Mouse (Mus musculus) embryonic facial prominence, embryonic 14.5 days (tissue): ENCODE measurements around the gene Ptprn2. TPM values are rescaled to one million over a fixed set of nuclear protein-coding genes. Genes with fewer than 3 reads are reported as not detected.

Source experiments
- ATAC-seq: fragments of 200-750 bp; cut with Nextera tagmentation; 2 replicates; pipeline ENCODE4 v1.8.0; 2017; ENCODE audit warnings: low read depth, moderate number of reproducible peaks, moderate TSS enrichment
- DNase-seq: peaks from one replicate; pipeline ENCODE4 v3.0.0-alpha.2; 2015; ENCODE audit warnings: low spot score
- H3K27ac ChIP-seq: fragments of 300-500 bp; sonication (generic); replicated peaks from 2 replicates; pipeline ENCODE4 v1.5.1; 2014; ENCODE audit warnings: low read depth, mild to moderate bottlenecking, low read length, moderate library complexity
- H3K27me3 ChIP-seq: fragments of 300-500 bp; sonication (generic); replicated peaks from 2 replicates; pipeline ENCODE4 v1.6.1; 2014; ENCODE audit warnings: low read length; ENCODE audit not compliant: control insufficient read depth, insufficient read depth
- H3K36me3 ChIP-seq: fragments of 300-500 bp; sonication (generic); 2 replicates; pipeline ENCODE4 v1.6.1; 2014; ENCODE audit warnings: low read length, mixed read lengths; ENCODE audit not compliant: control insufficient read depth, insufficient read depth
- H3K4me1 ChIP-seq: fragments of 300-500 bp; sonication (generic); 2 replicates; pipeline ENCODE4 v1.6.1; 2014; ENCODE audit warnings: antibody characterized with exemption, low read length; ENCODE audit not compliant: control insufficient read depth, insufficient read depth
- H3K4me2 ChIP-seq: fragments of 300-500 bp; sonication (generic); 2 replicates; pipeline ENCODE4 v1.6.1; 2014; ENCODE audit warnings: low read depth, mild to moderate bottlenecking, low read length, moderate library complexity, mixed read lengths
- H3K4me3 ChIP-seq: fragments of 300-500 bp; sonication (generic); 2 replicates; pipeline ENCODE4 v1.5.1; 2014; ENCODE audit warnings: low read depth, mild to moderate bottlenecking, low read length
- H3K9ac ChIP-seq: fragments of 300-500 bp; sonication (generic); 2 replicates; pipeline ENCODE4 v1.6.1; 2014; ENCODE audit warnings: low read depth, mild to moderate bottlenecking, low read length, moderate library complexity, mixed read lengths
- H3K9me3 ChIP-seq: fragments of 300-500 bp; sonication (generic); 2 replicates; pipeline ENCODE4 v1.6.1; 2016; ENCODE audit warnings: low read length; ENCODE audit not compliant: control insufficient read depth
- WGBS: fragments of 180-500 bp; shearing (Covaris S2); extraction: QIAGEN DNeasy Blood & Tissue Kit; methylation state at CpG from one replicate; pipeline ENCODE4 v1.1.7; 2014; 5-methylcytosine and 5-hydroxymethylcytosine counted together
- polyA plus RNA-seq: library from polyadenylated mRNA; unstranded; fragments of >200 nt; fragmentation: Nextera tagmentation; extraction: Ambion mirVana; gene quantifications from 2 replicates; pipeline ENCODE4 v1.2.1, GENCODE M21; 2014

Ptprn2 gene
- 0.30 and 0.65 TPM in 2 replicates for polyA plus RNA-seq

GRCm38 (mm10) chr12:116485591-116486403 is at the start of gene Ptprn2:
TSS of gene Ptprn2 (plus strand) at chr12:116485720.
- Histone ChIP-seq H3K4me3 (peak within 1 kb of the TSS; percentile 52), H3K27ac (no peak within 1 kb of the TSS), H3K9ac (peak within 1 kb of the TSS; percentile 14; the same call in 1 of the 2 replicates), H3K4me2 (peak within 1 kb of the TSS; percentile 98), H3K4me1 (peaks cover 6% of the 10 kb centered on the region; the same call in 1 of the 2 replicates), H3K9me3 (no peaks in the 10 kb centered on the region), H3K36me3 (no peaks in the 10 kb centered on the region), H3K27me3 (peaks cover 15% of the 10 kb centered on the region)
- ATAC-seq (peak; percentile 93), DNase-seq (peak; percentile 85)
- under 1% methylated on average over 32 of the region's 86 CpGs for WGBS

- ATAC-seq (no peak), DNase-seq (no peak)
- H3K4me1 ChIP-seq, result no peaks in the 10 kb centered on the region
- no peaks in the 10 kb centered on the region for H3K9me3 ChIP-seq
- WGBS, result 92% methylated on average over 3 of the region's 3 CpGs
- H3K4me2 ChIP-seq, result no peak overlapping the region
- no peaks in the 10 kb centered on the region for H3K27me3 ChIP-seq
- H3K9ac ChIP-seq, result no peak overlapping the region
- H3K4me3 ChIP-seq, result no peak overlapping the region
- H3K36me3 ChIP-seq, result peaks cover 64% of the 10 kb centered on the region
- no peak overlapping the region for H3K27ac ChIP-seq
These were observed 49.4 kb upstream of the Ptprn2 start for GRCm38 (mm10) chr12:116436125-116436524.

DNA sequence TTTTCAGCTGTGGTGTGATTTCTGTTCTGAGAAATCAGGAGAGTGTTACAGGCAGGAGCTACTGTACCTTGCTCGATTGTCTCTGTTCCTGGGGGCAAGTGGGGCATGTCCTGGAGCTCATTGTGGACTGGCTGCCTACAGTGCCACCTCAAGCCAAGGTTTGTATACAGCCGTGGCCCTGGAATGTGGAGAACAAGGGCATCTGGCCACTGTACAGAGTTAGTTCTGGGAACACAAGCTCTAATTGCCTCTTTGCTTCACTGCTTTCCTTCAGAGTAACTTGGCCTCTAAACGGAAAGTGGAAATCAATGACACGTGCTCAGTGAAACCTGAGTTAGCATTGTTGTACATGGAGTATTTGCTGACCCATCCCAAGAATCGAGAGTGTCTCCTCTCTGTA is 46.9 kb upstream of the Ptprn2 start:
- H3K27me3 ChIP-seq, result no peaks in the 10 kb centered on the region
- H3K9me3 ChIP-seq, result no peaks in the 10 kb centered on the region
- WGBS, result 77% methylated on average over 5 of the region's 5 CpGs
- H3K4me2 ChIP-seq, result no peak overlapping the region
- H3K9ac ChIP-seq, result no peak overlapping the region
- no peak overlapping the region for H3K4me3 ChIP-seq
- no peak overlapping the region for H3K27ac ChIP-seq
- DNase-seq (no peak), ATAC-seq (no peak)
- peaks cover 70% of the 10 kb centered on the region for H3K36me3 ChIP-seq
- H3K4me1 ChIP-seq, result no peaks in the 10 kb centered on the region

DNA sequence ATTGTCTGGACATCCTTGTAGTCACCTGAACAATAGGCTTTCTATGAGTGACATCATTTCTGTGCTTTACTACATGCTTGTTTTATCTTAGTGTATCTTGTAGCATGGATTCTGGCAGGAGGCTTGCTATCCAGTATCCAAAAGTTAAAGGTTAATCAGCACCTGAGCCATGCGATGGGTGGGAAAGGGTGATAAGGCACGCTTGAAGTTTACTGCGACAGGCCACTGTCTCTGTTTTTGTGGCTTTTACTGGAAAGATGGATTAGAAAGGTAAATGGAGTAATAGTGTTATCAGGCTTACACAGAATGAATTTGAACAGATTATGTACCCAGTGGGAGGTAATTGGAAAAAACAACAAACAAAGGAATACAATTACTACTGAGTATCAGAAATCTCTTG is 43.3 kb upstream of the Ptprn2 start:
- H3K4me3 ChIP-seq, result no peak overlapping the region
- no peak for DNase-seq
- no peaks in the 10 kb centered on the region for H3K4me1 ChIP-seq
- peaks cover 71% of the 10 kb centered on the region for H3K36me3 ChIP-seq
- no peaks in the 10 kb centered on the region for H3K27me3 ChIP-seq
- H3K27ac ChIP-seq, result no peak overlapping the region
- no peak overlapping the region for H3K4me2 ChIP-seq
- H3K9me3 ChIP-seq, result no peaks in the 10 kb centered on the region
- H3K9ac ChIP-seq, result no peak overlapping the region
- WGBS, result 92% methylated on average over 3 of the region's 3 CpGs
- no peak for ATAC-seq

- H3K27ac ChIP-seq, result no peak overlapping the region
- H3K27me3 ChIP-seq, result no peaks in the 10 kb centered on the region
- H3K9ac ChIP-seq, result no peak overlapping the region
- 82% methylated on average over 2 of the region's 2 CpGs for WGBS
- no peak for DNase-seq
- H3K4me2 ChIP-seq, result no peak overlapping the region
- no peaks in the 10 kb centered on the region for H3K4me1 ChIP-seq
- peaks cover 45% of the 10 kb centered on the region for H3K36me3 ChIP-seq
- no peak overlapping the region for H3K4me3 ChIP-seq
- no peak for ATAC-seq
- no peaks in the 10 kb centered on the region for H3K9me3 ChIP-seq
These were observed 36.0 kb upstream of the Ptprn2 start for GRCm38 (mm10) chr12:116449536-116449935.

DNA sequence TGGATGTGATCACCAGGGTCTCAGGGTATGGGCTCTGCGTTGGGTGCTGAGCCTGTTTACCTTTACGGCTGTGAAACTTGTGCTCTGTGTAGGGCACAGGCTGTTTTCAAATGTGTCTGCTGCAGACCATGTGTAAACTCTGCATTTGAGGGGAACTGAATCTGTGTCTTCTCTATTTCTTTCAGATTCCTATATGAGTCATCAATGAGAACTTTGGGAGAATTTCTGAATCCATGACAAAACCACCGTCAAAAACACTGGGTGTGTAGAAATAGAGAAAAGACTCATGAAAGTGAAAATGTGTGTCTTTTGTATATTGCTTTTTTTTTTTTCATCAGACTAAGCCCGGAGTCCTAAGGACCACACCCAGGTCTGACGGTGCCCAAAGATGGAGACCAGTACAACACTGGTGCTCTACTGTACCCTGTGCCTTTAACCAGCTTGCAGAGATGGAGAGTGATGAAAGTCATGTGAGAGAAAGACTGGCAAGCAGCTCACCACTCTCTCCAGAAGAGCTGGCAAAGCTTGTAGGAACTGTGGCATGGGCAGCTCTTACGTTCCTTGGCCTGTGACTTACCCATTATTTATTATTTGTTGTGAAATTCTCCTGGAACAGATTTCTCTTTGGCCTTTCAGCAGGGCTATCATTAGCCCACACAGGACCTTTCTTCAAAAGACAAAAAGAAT is 25.0 kb upstream of the Ptprn2 start:
- Histone ChIP-seq H3K9me3 (no peaks in the 10 kb centered on the region), H3K27me3 (no peaks in the 10 kb centered on the region), H3K4me3 (no peak overlapping the region), H3K36me3 (peaks cover 32% of the 10 kb centered on the region), H3K9ac (no peak overlapping the region), H3K4me1 (no peaks in the 10 kb centered on the region), H3K27ac (no peak overlapping the region), H3K4me2 (no peak overlapping the region)
- DNase-seq (no peak), ATAC-seq (no peak)
- 91% methylated on average over 6 of the region's 6 CpGs for WGBS

GRCm38 (mm10) chr12:116467030-116467429 is 18.5 kb upstream of the Ptprn2 start:
- H3K27me3 ChIP-seq, result no peaks in the 10 kb centered on the region
- no peak for DNase-seq
- no peaks in the 10 kb centered on the region for H3K4me1 ChIP-seq
- H3K36me3 ChIP-seq, result 0 out of 2 replicates have a peak, but pooled peaks cover 5% of the 10 kb centered on the region
- H3K4me3 ChIP-seq, result no peak overlapping the region
- H3K9ac ChIP-seq, result no peak overlapping the region
- 90% methylated on average over 5 of the region's 5 CpGs for WGBS
- H3K27ac ChIP-seq, result no peak overlapping the region
- no peak overlapping the region for H3K4me2 ChIP-seq
- no peaks in the 10 kb centered on the region for H3K9me3 ChIP-seq
- ATAC-seq, result no peak

DNA sequence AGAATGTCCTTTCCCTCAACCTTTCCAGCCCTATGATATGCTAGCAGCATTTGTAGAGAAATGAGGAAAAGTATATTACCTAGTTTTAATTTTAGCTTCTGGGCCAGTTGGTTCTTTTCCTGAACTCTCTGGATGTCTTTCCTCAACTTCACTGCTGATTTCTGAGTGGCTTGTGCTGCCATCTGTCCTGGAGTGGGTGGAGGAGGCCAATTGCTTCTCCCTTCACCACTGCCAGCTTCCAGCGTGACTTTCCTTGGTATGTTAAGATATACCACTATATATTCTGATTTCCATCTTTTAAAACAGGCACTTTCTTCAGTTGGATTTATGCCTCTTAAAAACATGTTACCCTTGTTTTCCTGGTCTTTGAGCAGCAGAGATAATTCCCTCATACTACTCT is 17.2 kb upstream of the Ptprn2 start:
- no peak overlapping the region for H3K4me3 ChIP-seq
- WGBS, result 83% methylated on average over 1 of the region's 1 CpGs
- H3K4me1 ChIP-seq, result no peaks in the 10 kb centered on the region
- H3K9me3 ChIP-seq, result no peaks in the 10 kb centered on the region
- no peak overlapping the region for H3K9ac ChIP-seq
- H3K27me3 ChIP-seq, result no peaks in the 10 kb centered on the region
- H3K36me3 ChIP-seq, result 0 out of 2 replicates have a peak, but pooled peaks cover 5% of the 10 kb centered on the region
- H3K4me2 ChIP-seq, result no peak overlapping the region
- DNase-seq (no peak), ATAC-seq (no peak)
- H3K27ac ChIP-seq, result no peak overlapping the region
